Mouse (Mus musculus): Measurements from ENCODE around the gene Nepn. TPM values are rescaled to one million over a fixed set of nuclear protein-coding genes. Genes with fewer than 3 reads are reported as not detected.

Gene Nepn
- polyA plus RNA-seq, 1 experiment from 2014 or later: not detected

- no peaks in the 10 kb centered on the region for H3K27me3 ChIP-seq (ENCODE audit: control insufficient read depth, insufficient read depth, low read depth, low read length)
- H3K4me3 ChIP-seq (ENCODE audit: low read depth, low read length): no peak overlapping the region
- H3K4me2 ChIP-seq (ENCODE audit: low read length): no peak overlapping the region
- no peak overlapping the region for H3K9ac ChIP-seq (ENCODE audit: low read depth, low read length)
- H3K36me3 ChIP-seq (ENCODE audit: control insufficient read depth, insufficient read depth, low read length): peaks cover 29% of the 10 kb centered on the region
- 98% methylated on average over 1 of the region's 1 CpGs for WGBS
- H3K4me1 ChIP-seq (ENCODE audit: control insufficient read depth, insufficient read depth, low read length): no peaks in the 10 kb centered on the region
- no peak for ATAC-seq
- no peak overlapping the region for H3K27ac ChIP-seq (ENCODE audit: low read length)
- no peaks in the 10 kb centered on the region for H3K9me3 ChIP-seq (replicated peaks; ENCODE audit: control insufficient read depth, low read length, poor library complexity, severe bottlenecking)
Observed at GRCm38 (mm10) chr10:52430953-52431352, 42.2 kb downstream of the Nepn start.

- Histone ChIP-seq H3K4me3 (ENCODE audit: low read depth, low read length) (no peak overlapping the region), H3K27ac (ENCODE audit: low read length) (no peak overlapping the region), H3K27me3 (ENCODE audit: control insufficient read depth, insufficient read depth, low read depth, low read length) (no peaks in the 10 kb centered on the region), H3K9me3 (replicated peaks; ENCODE audit: control insufficient read depth, low read length, poor library complexity, severe bottlenecking) (no peaks in the 10 kb centered on the region), H3K36me3 (ENCODE audit: control insufficient read depth, insufficient read depth, low read length) (peaks cover 41% of the 10 kb centered on the region), H3K4me1 (ENCODE audit: control insufficient read depth, insufficient read depth, low read length) (no peaks in the 10 kb centered on the region), H3K4me2 (ENCODE audit: low read length) (no peak overlapping the region), H3K9ac (ENCODE audit: low read depth, low read length) (no peak overlapping the region)
- ATAC-seq: no peak
- WGBS: 91% methylated on average over 8 of the region's 8 CpGs
Observed at GRCm38 (mm10) chr10:52434836-52435235, 46.1 kb downstream of the Nepn start.

Other genes starting within 250 kb of the Nepn start
- not detected in 2 replicates for gene Ros1, start 193.7 kb upstream of the Nepn start, polyA plus RNA-seq (2015; fragmentation: Nextera tagmentation; extraction: Ambion mirVana)
- 18.7 and 20.4 TPM in 2 replicates for gene Dcbld1, start 155.4 kb upstream of the Nepn start, polyA plus RNA-seq (2015; fragmentation: Nextera tagmentation; extraction: Ambion mirVana)
- gene Gm26741, start 30.2 kb upstream of the Nepn start, polyA plus RNA-seq (2015; fragmentation: Nextera tagmentation; extraction: Ambion mirVana): not detected in 2 replicates
- 24.8 and 27.4 TPM in 2 replicates for gene Gopc, start 6.8 kb upstream of the Nepn start, polyA plus RNA-seq (2015; fragmentation: Nextera tagmentation; extraction: Ambion mirVana)
- gene Nus1, start 28.6 kb downstream of the Nepn start, polyA plus RNA-seq (2015; fragmentation: Nextera tagmentation; extraction: Ambion mirVana): 23.5 and 24.7 TPM in 2 replicates

Data from midbrain, embryonic 16.5 days (tissue).